Mouse (Mus musculus) thymus, postnatal 36 days (tissue): ENCODE measurements at regions not wholly inside any gene's neighbourhood (a gene's known extent, or its start where the extent isn't known, plus 50 kb on each side); places are given as distances from the start of the nearest gene placed in this dataset.

Source experiments
- DNase-seq, 2 experiments: peaks; one replicate each; pipeline ENCODE4 v3.0.0; 2022; ENCODE audit warnings: mixed read lengths in 2 of 2

DNA sequence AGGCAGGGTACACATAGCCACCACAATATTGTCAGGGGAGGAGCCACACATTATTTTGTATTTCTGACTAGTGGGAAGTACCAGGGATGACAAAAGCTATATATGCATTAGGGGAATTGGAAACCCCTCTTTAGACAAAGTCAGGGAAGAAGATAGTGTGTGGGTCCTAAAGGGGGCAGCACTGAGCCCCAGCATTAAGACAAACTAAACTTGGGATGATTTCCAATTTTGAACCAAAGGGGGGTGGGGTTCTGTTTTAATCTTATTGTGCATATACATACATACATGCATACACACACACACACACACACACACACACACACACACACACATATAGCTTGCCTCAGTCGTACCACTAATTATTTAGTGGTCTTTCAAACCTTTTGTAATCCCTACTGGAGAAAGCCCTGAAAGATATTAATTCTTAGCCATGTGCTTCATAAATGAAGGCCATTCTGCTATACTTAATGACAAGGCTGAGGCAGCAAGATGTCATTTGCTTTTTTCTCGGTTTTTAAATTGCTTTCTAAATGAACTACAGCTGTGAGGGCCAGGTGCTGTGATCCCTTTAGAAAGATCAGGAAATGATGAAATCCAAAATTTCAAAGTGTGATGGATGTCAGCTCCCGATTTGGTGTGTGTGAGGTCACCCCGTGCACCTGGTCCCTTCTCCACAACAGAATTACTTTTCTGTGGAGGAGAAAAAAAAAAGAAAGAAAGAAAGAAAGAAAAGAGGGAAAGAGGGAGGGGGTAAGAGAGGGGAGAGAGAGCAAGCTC lies 523.5 kb downstream of the Rnf144a start:
- peak in 1 of 2 experiments; percentile 4 for DNase-seq

- peak; percentile 11 to 29 for DNase-seq
Observed at GRCm38 (mm10) chr12:25890722-25891121, 524.3 kb downstream of the Rnf144a start.

- no peak for DNase-seq
Observed at GRCm38 (mm10) chr12:25883771-25884171, 531.3 kb downstream of the Rnf144a start.

DNA sequence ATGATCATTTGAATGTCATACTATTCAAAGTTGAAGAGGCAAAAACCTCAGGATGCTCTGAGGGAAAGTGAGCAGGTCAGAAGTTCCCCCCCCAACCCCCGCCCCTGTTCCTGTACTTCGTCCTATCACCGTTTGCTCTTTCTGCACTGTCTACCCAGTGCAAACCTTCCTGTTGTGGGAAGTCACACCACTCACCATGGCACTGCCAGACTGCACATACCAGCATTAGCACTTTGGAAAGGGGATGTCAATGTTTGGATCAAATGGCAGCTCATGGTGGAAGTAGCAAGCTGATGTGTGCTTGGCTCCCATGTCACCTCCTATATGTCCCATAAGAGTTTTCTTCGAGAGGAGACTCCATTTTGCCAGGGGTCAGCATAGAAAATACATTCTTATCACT lies 543.2 kb downstream of the Rnf144a start:
- DNase-seq: no peak

DNA sequence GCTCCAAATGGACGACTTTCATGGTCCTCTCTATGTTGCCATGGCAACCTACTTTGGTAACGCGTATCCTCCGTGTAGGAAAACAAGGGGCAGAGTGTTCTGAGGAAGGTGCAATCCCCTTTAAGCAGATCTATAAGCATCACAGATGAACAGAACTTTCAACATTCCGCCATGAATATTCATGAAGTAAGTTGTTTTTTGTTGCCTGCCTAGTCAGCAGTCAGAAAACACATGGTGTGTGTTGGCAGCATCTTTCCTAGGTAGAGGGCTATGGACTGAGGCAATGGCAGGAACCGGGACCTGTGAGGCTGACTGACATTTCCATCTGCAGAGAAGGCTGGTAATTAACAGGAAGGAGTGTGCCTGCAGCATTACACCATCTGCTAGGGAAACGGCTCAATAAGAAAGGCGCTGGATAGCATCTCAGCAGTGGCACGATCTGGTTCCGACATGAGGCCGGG lies 544.0 kb downstream of the Rnf144a start:
- DNase-seq: no peak

- DNase-seq: no peak
Observed at GRCm38 (mm10) chr12:25869846-25870245, 545.2 kb downstream of the Rnf144a start.

DNA sequence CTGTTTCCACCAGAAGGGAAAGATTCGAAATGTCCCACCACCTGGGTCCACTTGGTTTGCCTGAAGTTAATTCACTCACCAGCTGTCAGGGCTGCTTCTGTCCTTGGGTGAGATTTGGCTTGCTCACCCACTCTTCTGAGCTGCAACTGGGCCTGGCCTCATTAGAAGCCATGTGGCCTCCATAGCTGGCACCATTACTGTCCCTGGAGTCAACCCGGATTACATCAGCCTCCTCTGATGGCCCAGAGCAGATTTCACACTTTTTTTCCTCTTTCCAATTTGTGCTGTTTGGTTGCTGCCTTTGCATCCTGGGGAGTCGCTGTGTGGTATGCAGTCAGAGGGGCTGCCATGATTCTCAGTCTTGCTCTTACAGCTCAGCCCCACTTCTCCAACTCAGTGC lies 550.0 kb downstream of the Rnf144a start:
- DNase-seq: no peak

DNA sequence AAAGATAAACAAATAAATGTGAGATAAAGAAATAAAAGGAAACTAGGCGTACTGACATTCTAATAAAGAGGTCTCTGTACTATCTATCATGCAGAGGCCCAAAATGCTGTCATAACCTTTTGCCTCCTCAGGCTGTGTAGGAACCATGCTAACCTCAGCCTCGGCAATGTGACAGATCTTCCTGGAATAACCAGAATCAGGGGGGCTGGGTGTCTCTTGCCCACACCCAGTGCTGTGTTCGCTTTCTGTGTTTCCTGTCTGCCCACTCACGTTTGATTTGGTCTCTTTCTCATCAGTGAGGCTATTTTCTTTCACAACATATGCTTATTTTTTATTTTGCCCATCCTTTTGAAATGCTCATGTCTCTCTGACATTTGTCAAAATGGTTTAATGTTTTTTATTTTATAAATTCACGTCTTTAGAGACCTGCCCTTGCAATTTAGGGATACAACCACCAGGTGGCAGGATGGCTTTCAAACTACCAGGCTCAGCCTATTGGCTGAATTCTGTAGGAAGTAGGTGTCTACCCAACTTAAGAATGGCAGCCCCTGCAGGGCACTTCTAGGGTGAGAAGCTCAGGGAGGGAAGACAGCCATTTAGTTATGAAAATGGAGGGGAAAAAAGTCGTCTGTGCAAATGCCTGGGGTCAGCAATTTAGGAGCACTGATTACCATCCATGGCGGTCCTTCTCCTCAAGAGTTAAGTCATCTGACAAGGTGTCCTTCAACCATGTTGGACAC lies 550.8 kb downstream of the Rnf144a start:
- DNase-seq: peak; percentile 65 to 70

DNA sequence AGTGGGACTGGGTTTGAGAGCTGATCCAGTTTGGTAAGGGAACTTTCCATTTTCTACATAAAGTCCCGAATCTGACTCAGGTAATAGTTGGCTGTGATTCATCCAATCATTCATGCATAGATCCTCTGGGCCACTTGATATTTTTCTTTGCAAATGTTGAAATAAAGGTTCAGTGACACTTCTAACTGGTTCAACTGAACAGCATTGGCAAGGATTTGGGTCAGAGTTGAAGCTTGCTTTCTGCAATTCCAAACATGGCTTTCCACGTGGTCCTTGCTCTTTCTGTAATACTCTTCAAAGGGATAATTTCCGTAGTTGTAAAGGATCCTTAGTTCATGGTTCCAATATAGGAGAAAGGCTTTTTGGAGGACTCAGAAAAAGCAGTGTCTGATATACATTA lies 554.0 kb downstream of the Rnf144a start:
- DNase-seq: no peak

DNA sequence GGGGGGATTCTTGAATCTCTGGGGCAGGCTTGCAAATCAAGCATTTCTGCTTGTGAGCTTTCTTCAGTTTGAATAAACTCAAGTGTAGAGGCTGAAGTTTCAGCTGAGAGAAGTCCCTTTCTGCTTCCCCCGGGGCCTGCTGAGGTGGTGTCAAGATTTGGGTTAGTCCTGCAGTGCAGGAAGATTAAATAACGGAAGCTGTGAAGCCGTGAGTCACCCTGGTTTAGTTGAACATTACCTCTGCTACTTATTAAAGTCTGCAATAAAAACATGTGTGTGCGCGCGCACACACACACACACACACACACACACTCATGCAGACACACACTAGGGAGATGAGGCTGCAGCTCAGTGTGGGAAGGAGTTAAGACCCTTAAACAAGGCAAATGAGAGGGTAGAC lies 556.7 kb downstream of the Rnf144a start:
- no peak for DNase-seq

DNA sequence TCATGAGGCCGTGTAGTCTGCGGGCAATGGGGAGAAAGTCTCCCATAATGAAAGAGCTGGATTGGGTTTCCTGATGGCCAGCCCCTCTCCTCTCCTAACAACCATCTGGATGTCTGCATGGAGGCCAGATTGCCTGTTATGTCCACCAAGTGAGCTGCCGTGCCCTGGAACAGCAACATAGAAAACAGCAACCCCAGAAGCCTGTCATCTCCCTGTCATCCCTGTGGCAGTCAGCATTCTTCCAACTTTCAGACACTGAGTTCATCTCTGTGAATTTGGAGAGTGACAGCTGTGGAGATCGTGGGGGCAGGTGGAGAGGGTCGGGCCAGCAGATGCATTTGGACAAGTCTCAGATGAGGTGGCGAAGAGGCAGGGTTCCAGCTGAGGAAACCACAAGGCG lies 585.0 kb downstream of the Rnf144a start:
- DNase-seq: no peak

DNA sequence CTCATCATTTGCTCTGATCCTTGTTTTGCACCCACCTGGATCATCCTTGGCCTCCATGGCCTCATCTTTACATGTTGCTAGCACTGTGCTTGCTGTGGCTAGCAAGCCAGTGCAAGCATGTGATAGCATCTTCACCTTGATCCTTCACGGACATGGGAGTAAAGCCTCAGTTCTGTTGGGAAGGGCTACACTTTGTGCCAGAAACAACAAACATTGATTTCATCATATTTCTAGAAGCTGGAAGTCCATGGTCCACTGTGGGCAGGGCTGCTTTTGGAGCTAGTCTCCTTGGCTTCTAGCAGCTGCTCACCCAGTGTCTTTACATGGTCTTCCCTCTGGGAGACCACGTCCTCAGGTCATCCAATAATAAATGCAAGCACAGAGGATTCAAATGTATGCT lies 587.1 kb downstream of the Rnf144a start:
- no peak for DNase-seq

GRCm38 (mm10) chr12:25826928-25827327 lies 588.1 kb downstream of the Rnf144a start:
- DNase-seq: no peak

- no peak for DNase-seq
Observed at GRCm38 (mm10) chr12:25826451-25826850, 588.6 kb downstream of the Rnf144a start.

DNA sequence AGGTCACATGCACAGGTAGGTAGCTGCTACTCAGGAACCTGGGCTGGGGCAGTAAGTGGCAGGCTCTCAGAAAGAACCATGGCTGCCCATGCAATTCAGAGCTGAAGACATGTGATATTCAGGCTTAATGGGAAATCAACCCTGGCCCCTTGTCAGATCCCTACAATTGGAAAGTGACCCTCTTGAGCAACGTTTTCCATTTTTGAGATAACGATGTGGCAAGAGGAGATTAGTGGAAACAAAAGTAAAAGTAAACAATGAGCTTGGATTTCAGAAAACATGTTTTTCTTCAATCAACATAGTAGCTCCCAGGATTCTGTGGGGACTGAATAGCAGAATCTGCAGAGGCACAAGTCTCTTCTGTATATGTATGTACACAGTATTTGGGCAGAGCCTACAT lies 598.8 kb downstream of the Rnf144a start:
- no peak for DNase-seq

GRCm38 (mm10) chr12:25795092-25795491 lies 620.0 kb downstream of the Rnf144a start:
- DNase-seq: no peak

DNA sequence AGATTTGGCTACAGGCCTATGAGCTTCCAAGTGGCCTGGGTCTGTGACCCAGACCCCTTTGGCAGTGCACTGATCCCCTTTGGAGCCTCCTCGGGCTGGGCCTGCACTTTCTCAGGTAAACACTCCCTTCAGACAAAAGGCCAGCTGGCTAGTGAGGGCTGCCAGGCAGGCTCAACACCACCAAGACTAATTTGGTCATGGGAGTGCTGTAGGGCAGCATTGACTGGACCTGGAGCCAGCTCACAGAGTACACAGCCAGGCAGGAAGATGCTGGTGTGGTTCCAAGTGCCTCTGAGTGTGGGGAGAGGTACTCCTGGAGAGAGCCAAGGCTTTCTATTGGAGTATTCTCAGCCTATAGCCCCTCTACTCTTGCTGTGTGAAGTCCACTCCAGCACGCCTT lies 620.5 kb downstream of the Rnf144a start:
- no peak for DNase-seq

DNA sequence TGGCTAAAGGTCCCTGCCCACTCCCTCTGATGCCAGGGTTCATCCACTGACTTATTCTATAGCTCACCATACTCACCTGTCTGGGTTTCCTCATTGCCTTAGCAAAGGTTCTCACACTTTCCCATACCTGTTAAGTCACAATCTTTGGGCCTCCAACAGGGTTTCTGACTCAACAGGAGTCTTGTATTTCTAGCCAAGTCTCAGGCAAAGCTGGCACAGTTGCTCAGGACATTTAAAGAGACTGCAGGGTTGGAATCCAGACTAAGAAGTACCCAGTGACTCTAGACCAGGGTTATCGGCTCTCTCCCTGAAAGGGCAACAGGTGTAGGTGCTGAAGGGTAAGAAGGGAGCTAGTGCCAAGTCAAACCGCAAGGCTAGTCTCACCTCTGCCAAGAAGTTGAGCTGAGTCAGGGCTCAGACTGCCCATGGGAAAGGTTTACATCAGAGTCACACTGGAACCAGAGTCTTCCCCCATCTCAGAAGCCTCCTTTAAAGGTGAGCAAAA lies 622.4 kb downstream of the Rnf144a start:
- DNase-seq: no peak

DNA sequence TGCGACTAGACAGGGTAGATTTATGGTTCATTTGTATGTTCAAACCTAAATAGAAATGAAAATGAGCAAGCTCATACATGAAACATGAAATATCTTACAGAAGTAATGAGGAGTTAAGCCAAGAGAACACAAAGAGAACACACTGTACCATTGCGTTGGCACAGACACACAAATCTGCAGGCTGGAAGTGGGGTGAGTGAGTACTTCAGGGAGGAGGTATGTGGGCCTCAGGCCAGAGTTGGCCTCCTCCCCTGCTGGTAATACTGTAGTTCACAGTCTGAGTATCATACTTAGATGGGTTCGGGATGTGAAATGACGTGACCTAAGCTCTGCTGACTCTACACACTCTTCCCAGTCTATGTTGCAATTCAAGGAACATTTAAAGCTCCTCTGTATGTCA lies 624.1 kb downstream of the Rnf144a start:
- no peak for DNase-seq

- no peak for DNase-seq
Observed at GRCm38 (mm10) chr12:25785646-25786606, 629.1 kb downstream of the Rnf144a start.

- DNase-seq: no peak
Observed at GRCm38 (mm10) chr12:25784401-25784800, 630.7 kb downstream of the Rnf144a start.

DNA sequence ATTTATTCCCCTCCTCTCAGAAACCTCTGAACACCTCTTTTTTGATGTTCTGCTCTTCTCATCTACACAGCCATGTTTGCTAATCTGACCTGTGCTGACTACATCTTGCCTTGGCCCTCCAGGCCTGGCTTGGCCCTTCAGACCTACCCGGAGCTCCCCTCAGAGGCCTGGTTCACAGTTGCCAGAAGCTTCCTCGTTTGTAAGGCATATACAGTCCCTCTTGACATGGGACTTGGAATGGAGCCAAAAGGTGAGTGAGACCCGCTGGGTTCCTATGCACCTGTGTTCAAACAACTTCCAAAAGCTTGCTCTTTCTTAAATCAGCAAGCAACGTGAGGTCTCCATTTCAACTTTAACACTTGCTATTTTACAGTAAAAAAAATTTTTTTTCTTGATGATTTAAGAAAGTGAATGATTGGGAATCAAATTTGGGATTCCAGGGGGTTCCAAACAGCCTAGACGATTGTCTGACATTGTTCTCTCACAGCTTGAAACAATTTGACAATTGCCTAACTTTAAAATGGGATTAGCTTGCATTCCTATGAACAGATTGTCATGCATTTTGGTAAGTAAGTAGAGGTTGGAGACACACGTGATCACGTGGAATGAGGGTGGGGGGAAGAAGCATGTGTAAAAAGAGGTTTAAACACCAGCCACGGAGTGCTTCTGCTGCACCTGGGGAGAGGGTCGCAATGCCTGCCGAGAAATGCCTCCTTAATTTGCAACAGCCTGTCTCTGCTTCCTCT lies 631.9 kb downstream of the Rnf144a start:
- peak in 1 of 2 experiments; percentile 23 for DNase-seq
